Mouse (Mus musculus): ENCODE measurements around the gene Mtm1. TPM values are rescaled to one million over a fixed set of nuclear protein-coding genes. Genes with fewer than 3 reads are reported as not detected.

The Mtm1 gene
- polyA plus RNA-seq, 1 experiment from 2014 or later: 5.1 TPM

Other genes with a start within 250 kb of the Mtm1 start
- gene Mamld1, start 160.5 kb upstream of the Mtm1 start, polyA plus RNA-seq (2014; fragmentation: Nextera tagmentation; extraction: Ambion mirVana): 6.7 and 8.6 TPM in 2 replicates
- gene Mtmr1, start 154.0 kb downstream of the Mtm1 start, polyA plus RNA-seq (2014; fragmentation: Nextera tagmentation; extraction: Ambion mirVana): 18.2 and 23.0 TPM in 2 replicates

All from midbrain, embryonic 14.5 days (tissue).